Mouse (Mus musculus): Measurements from ENCODE around the gene Cyb5d1. TPM values are rescaled to one million over a fixed set of nuclear protein-coding genes. Genes with fewer than 3 reads are reported as not detected.

Cyb5d1 gene
- polyA plus RNA-seq, 1 experiment, result 7.4 TPM

GRCm38 (mm10) chr11:69366157-69366854 is 29.1 kb downstream of the Cyb5d1 start:
- TF ChIP-seq GATA1 (IDR thresholded peaks at IDR 0.05; ENCODE audit: low read length), result no peak

GRCm38 (mm10) chr11:69365722-69366121 is 29.7 kb downstream of the Cyb5d1 start:
- no peak for TF ChIP-seq GATA1 (IDR thresholded peaks at IDR 0.05; ENCODE audit: low read length)

- TF ChIP-seq GATA1 (IDR thresholded peaks at IDR 0.05; ENCODE audit: low read length), result no peak
Measured at GRCm38 (mm10) chr11:69364910-69365309, 30.5 kb downstream of the Cyb5d1 start.

- TF ChIP-seq GATA1 (IDR thresholded peaks at IDR 0.05; ENCODE audit: low read length), result no peak
Measured at GRCm38 (mm10) chr11:69364376-69364775, 31.1 kb downstream of the Cyb5d1 start.

- TF ChIP-seq GATA1 (IDR thresholded peaks at IDR 0.05; ENCODE audit: low read length), result no peak
Measured at GRCm38 (mm10) chr11:69362479-69362878, 33.0 kb downstream of the Cyb5d1 start.

- no peak for TF ChIP-seq GATA1 (IDR thresholded peaks at IDR 0.05; ENCODE audit: low read length)
Measured at GRCm38 (mm10) chr11:69362021-69362420, 33.4 kb downstream of the Cyb5d1 start.

- TF ChIP-seq GATA1 (IDR thresholded peaks at IDR 0.05; ENCODE audit: low read length), result no peak
Measured at GRCm38 (mm10) chr11:69357690-69358089, 37.7 kb downstream of the Cyb5d1 start.

GRCm38 (mm10) chr11:69356544-69356943 is 38.9 kb downstream of the Cyb5d1 start:
- TF ChIP-seq GATA1 (IDR thresholded peaks at IDR 0.05; ENCODE audit: low read length), result no peak

GRCm38 (mm10) chr11:69346441-69346840 is 49.0 kb downstream of the Cyb5d1 start:
- TF ChIP-seq GATA1 (IDR thresholded peaks at IDR 0.05; ENCODE audit: low read length), result no peak

Other genes with a start within 250 kb of the Cyb5d1 start
- not detected in 2 replicates for gene Alox12b, start 238.6 kb downstream of the Cyb5d1 start, polyA plus RNA-seq (2012)
- gene Alox8, start 197.8 kb downstream of the Cyb5d1 start, polyA plus RNA-seq (2012), result not detected in 2 replicates
- gene Gucy2e, start 158.6 kb downstream of the Cyb5d1 start, polyA plus RNA-seq (2012), result not detected in 2 replicates
- gene Cntrob, start 71.9 kb downstream of the Cyb5d1 start, polyA plus RNA-seq (2012), result 39.6 and 50.3 TPM in 2 replicates
- gene Trappc1, start 71.7 kb downstream of the Cyb5d1 start, polyA plus RNA-seq (2012), result 4.2 and 6.8 TPM in 2 replicates
- gene Kcnab3, start 69.4 kb downstream of the Cyb5d1 start, polyA plus RNA-seq (2012), result 2.1 and 2.7 TPM in 2 replicates
- gene Rnf227, start 55.2 kb downstream of the Cyb5d1 start, polyA plus RNA-seq (2012), result not detected in 2 replicates
- 279 and 331 TPM in 2 replicates for gene Chd3, start 26.2 kb downstream of the Cyb5d1 start, polyA plus RNA-seq (2012)
- 126 and 142 TPM in 2 replicates for gene Naa38, start 144 bp downstream of the Cyb5d1 start, polyA plus RNA-seq (2012)
- 2.3 and 3.6 TPM in 2 replicates for gene Tmem88, start 2.6 kb upstream of the Cyb5d1 start, polyA plus RNA-seq (2012)
- 59.3 and 72.1 TPM in 2 replicates for gene Kdm6b, start 18.0 kb upstream of the Cyb5d1 start, polyA plus RNA-seq (2012)
- 0.01 and 0.02 TPM in 2 replicates for gene Dnah2, start 153.5 kb upstream of the Cyb5d1 start, polyA plus RNA-seq (2012)
- 0.66 and 0.68 TPM in 2 replicates for gene Efnb3, start 164.6 kb upstream of the Cyb5d1 start, polyA plus RNA-seq (2012)
- gene Wrap53, start 184.6 kb upstream of the Cyb5d1 start, polyA plus RNA-seq (2012), result 11.0 and 23.0 TPM in 2 replicates
- gene Trp53, start 184.7 kb upstream of the Cyb5d1 start, polyA plus RNA-seq (2012), result 209 and 211 TPM in 2 replicates
- gene Atp1b2, start 210.3 kb upstream of the Cyb5d1 start, polyA plus RNA-seq (2012), result 69.6 and 87.4 TPM in 2 replicates
- not detected in 2 replicates for gene Shbg, start 222.3 kb upstream of the Cyb5d1 start, polyA plus RNA-seq (2012)
- gene Sat2, start 226.4 kb upstream of the Cyb5d1 start, polyA plus RNA-seq (2012), result not detected in 2 replicates
- gene Fxr2, start 237.4 kb upstream of the Cyb5d1 start, polyA plus RNA-seq (2012), result 76.6 and 104 TPM in 2 replicates